Mouse (Mus musculus): ENCODE measurements around the gene Ripply3.
"Not testable (repeated sequence)": the region's sequence is repeated elsewhere in the genome, so short reads cannot be mapped to it uniquely, and the experiment has no call there.

Ripply3 gene

GRCm38 (mm10) chr16:94313229-94314030, 14.8 kb upstream of the Ripply3 start, which contains the start of gene Hlcs:
Gene Hlcs, minus strand, starts transcription at chr16:94313571.
- no peak for DNase-seq (ENCODE audit: extremely low spot score, low read depth, low spot score)

GRCm38 (mm10) chr16:94314626-94315025, 13.6 kb upstream of the Ripply3 start:
- no peak for DNase-seq (ENCODE audit: extremely low spot score, low read depth, low spot score)

- no peak for DNase-seq (ENCODE audit: extremely low spot score, low read depth, low spot score)
Observed at GRCm38 (mm10) chr16:94315215-94315614, 13.0 kb upstream of the Ripply3 start.

GRCm38 (mm10) chr16:94317752-94318151, 10.5 kb upstream of the Ripply3 start:
- DNase-seq (ENCODE audit: extremely low spot score, low read depth, low spot score), result no peak

- DNase-seq (ENCODE audit: extremely low spot score, low read depth, low spot score), result no peak
Observed at GRCm38 (mm10) chr16:94320223-94320622, 8.0 kb upstream of the Ripply3 start.

GRCm38 (mm10) chr16:94323681-94324080, 4.5 kb upstream of the Ripply3 start:
- DNase-seq (ENCODE audit: extremely low spot score, low read depth, low spot score), result no peak

- no peak for DNase-seq (ENCODE audit: extremely low spot score, low read depth, low spot score)
Observed at GRCm38 (mm10) chr16:94326008-94326407, 2.2 kb upstream of the Ripply3 start.

- DNase-seq (ENCODE audit: extremely low spot score, low read depth, low spot score), result no peak
Observed at GRCm38 (mm10) chr16:94328881-94329867, 954 bp downstream of the Ripply3 start.

- no peak for DNase-seq (ENCODE audit: extremely low spot score, low read depth, low spot score)
Observed at GRCm38 (mm10) chr16:94330429-94330828, 2.2 kb downstream of the Ripply3 start.

GRCm38 (mm10) chr16:94331233-94331885, 3.1 kb downstream of the Ripply3 start:
- DNase-seq (ENCODE audit: extremely low spot score, low read depth, low spot score), result no peak

GRCm38 (mm10) chr16:94331886-94332252, 3.6 kb downstream of the Ripply3 start:
- DNase-seq (ENCODE audit: extremely low spot score, low read depth, low spot score), result no peak

GRCm38 (mm10) chr16:94335656-94336055, 7.4 kb downstream of the Ripply3 start:
- DNase-seq (ENCODE audit: extremely low spot score, low read depth, low spot score), result no peak

GRCm38 (mm10) chr16:94339164-94340160, 11.2 kb downstream of the Ripply3 start:
- not testable (repeated sequence) for DNase-seq (ENCODE audit: extremely low spot score, low read depth, low spot score)

GRCm38 (mm10) chr16:94345733-94346132, 17.5 kb downstream of the Ripply3 start:
- no peak for DNase-seq (ENCODE audit: extremely low spot score, low read depth, low spot score)

- DNase-seq (ENCODE audit: extremely low spot score, low read depth, low spot score), result no peak
Observed at GRCm38 (mm10) chr16:94347080-94347731, 19.0 kb downstream of the Ripply3 start.

GRCm38 (mm10) chr16:94348779-94349178, 20.6 kb downstream of the Ripply3 start:
- no peak for DNase-seq (ENCODE audit: extremely low spot score, low read depth, low spot score)

- DNase-seq (ENCODE audit: extremely low spot score, low read depth, low spot score), result no peak
Observed at GRCm38 (mm10) chr16:94349588-94350286, 21.5 kb downstream of the Ripply3 start.

GRCm38 (mm10) chr16:94350287-94350677, 22.1 kb downstream of the Ripply3 start:
- no peak for DNase-seq (ENCODE audit: extremely low spot score, low read depth, low spot score)

GRCm38 (mm10) chr16:94354450-94354849, 26.2 kb downstream of the Ripply3 start:
- no peak for DNase-seq (ENCODE audit: extremely low spot score, low read depth, low spot score)
